Mouse (Mus musculus) hindbrain, embryonic 11.5 days (tissue): ENCODE results near the gene Cdc42bpa. TPM values are rescaled to one million over a fixed set of nuclear protein-coding genes. Genes with fewer than 3 reads are reported as not detected.

ENCODE experiments used
- ATAC-seq: fragments of 200-750 bp; cut with Nextera tagmentation; 2 replicates; pipeline ENCODE4 v1.8.0; 2017; ENCODE audit warnings: mild to moderate bottlenecking, moderate TSS enrichment, moderate library complexity; ENCODE audit not compliant: low FRiP score
- DNase-seq: peaks from one replicate; pipeline ENCODE4 v3.0.0-alpha.2; 2015; ENCODE audit warnings: low spot score
- H3K27ac ChIP-seq: fragments of 300-500 bp; sonication (generic); 2 replicates; pipeline ENCODE4 v1.5.1; 2014; ENCODE audit warnings: mild to moderate bottlenecking, low read depth, low read length
- H3K27me3 ChIP-seq: fragments of 300-500 bp; sonication (generic); 2 replicates; pipeline ENCODE4 v1.6.1; 2014; ENCODE audit warnings: mild to moderate bottlenecking, low read length, moderate library complexity, mixed read lengths; ENCODE audit not compliant: control insufficient read depth, insufficient read depth
- H3K36me3 ChIP-seq: fragments of 300-500 bp; sonication (generic); 2 replicates; pipeline ENCODE4 v1.6.1; 2014; ENCODE audit warnings: mild to moderate bottlenecking, low read length, moderate library complexity, mixed read lengths; ENCODE audit not compliant: control insufficient read depth, insufficient read depth
- H3K4me1 ChIP-seq: fragments of 300-500 bp; sonication (generic); replicated peaks from 2 replicates; pipeline ENCODE4 v1.6.1; 2014; ENCODE audit warnings: low read length, mixed read lengths; ENCODE audit not compliant: control insufficient read depth, insufficient read depth
- H3K4me2 ChIP-seq: fragments of 300-500 bp; sonication (generic); replicated peaks from 2 replicates; pipeline ENCODE4 v1.6.1; 2014; ENCODE audit warnings: mild to moderate bottlenecking, low read depth, low read length
- H3K4me3 ChIP-seq: fragments of 300-500 bp; sonication (generic); 2 replicates; pipeline ENCODE4 v1.5.1; 2014; ENCODE audit warnings: low read depth, low read length
- H3K9ac ChIP-seq: fragments of 300-500 bp; sonication (generic); 2 replicates; pipeline ENCODE4 v1.6.1; 2014; ENCODE audit warnings: low read depth, low read length
- H3K9me3 ChIP-seq: fragments of 300-500 bp; sonication (generic); 2 replicates; pipeline ENCODE4 v1.6.1; 2016; ENCODE audit warnings: low read length; ENCODE audit not compliant: control insufficient read depth
- WGBS: fragments of 180-500 bp; shearing (Covaris S2); extraction: QIAGEN DNeasy Blood & Tissue Kit; methylation state at CpG from one replicate; pipeline ENCODE4 v1.1.7; 2014; 5-methylcytosine and 5-hydroxymethylcytosine counted together
- polyA plus RNA-seq: library from polyadenylated mRNA; unstranded; fragments of >200 nt; fragmentation: Nextera tagmentation; extraction: Ambion mirVana; gene quantifications from 2 replicates; pipeline ENCODE4 v1.2.1, GENCODE M21; 2014

The Cdc42bpa gene
- polyA plus RNA-seq, 1 experiment from 2014 or later: 21.8 TPM

GRCm38 (mm10) chr1:179953251-179953650 lies 7.0 kb upstream of the Cdc42bpa start:
- Histone ChIP-seq H3K27ac (no peak overlapping the region), H3K4me2 (no peak overlapping the region), H3K36me3 (no peaks in the 10 kb centered on the region), H3K4me3 (no peak overlapping the region), H3K27me3 (no peaks in the 10 kb centered on the region), H3K4me1 (no peaks in the 10 kb centered on the region), H3K9me3 (no peaks in the 10 kb centered on the region), H3K9ac (no peak overlapping the region)
- ATAC-seq: no peak
- DNase-seq: no peak
- WGBS: 84% methylated on average over 3 of the region's 3 CpGs

- no peaks in the 10 kb centered on the region for H3K27me3 ChIP-seq
- DNase-seq (no peak), ATAC-seq (no peak)
- no peak overlapping the region for H3K4me3 ChIP-seq
- peaks cover 2% of the 10 kb centered on the region; the same call in 1 of the 2 replicates for H3K4me1 ChIP-seq
- H3K36me3 ChIP-seq: no peaks in the 10 kb centered on the region
- no peak overlapping the region for H3K27ac ChIP-seq
- 52% methylated on average over 3 of the region's 3 CpGs for WGBS
- no peak overlapping the region for H3K4me2 ChIP-seq
- H3K9me3 ChIP-seq: no peaks in the 10 kb centered on the region
- no peak overlapping the region for H3K9ac ChIP-seq
Measured at GRCm38 (mm10) chr1:179957431-179957830, 2.8 kb upstream of the Cdc42bpa start.

GRCm38 (mm10) chr1:179958871-179959720 lies 1.2 kb upstream of the Cdc42bpa start:
- peak overlapping the region; percentile 54 for H3K4me2 ChIP-seq
- WGBS: 4% methylated on average over 38 of the region's 41 CpGs
- peak overlapping the region; percentile 86 for H3K4me3 ChIP-seq
- H3K9ac ChIP-seq: peak overlapping the region; percentile 95
- H3K27me3 ChIP-seq: no peaks in the 10 kb centered on the region
- no peaks in the 10 kb centered on the region for H3K36me3 ChIP-seq
- ATAC-seq (peak; percentile 79), DNase-seq (peak; percentile 55)
- H3K27ac ChIP-seq: peak overlapping the region; percentile 92
- H3K9me3 ChIP-seq: no peaks in the 10 kb centered on the region
- H3K4me1 ChIP-seq: peaks cover 2% of the 10 kb centered on the region; the same call in 1 of the 2 replicates

- DNase-seq (no peak), ATAC-seq (no peak)
- 1% methylated on average over 9 of the region's 9 CpGs for WGBS
- no peaks in the 10 kb centered on the region for H3K27me3 ChIP-seq
- peaks cover 2% of the 10 kb centered on the region; the same call in 1 of the 2 replicates for H3K4me1 ChIP-seq
- no peaks in the 10 kb centered on the region for H3K36me3 ChIP-seq
- H3K4me2 ChIP-seq: peak overlapping the region; percentile 55
- H3K9me3 ChIP-seq: no peaks in the 10 kb centered on the region
- peak overlapping the region; percentile 86 for H3K4me3 ChIP-seq
- peak overlapping the region; percentile 95 for H3K9ac ChIP-seq
- H3K27ac ChIP-seq: peak overlapping the region; percentile 92
Measured at GRCm38 (mm10) chr1:179960543-179960876, 238 bp downstream of the Cdc42bpa start.

- Histone ChIP-seq H3K36me3 (no peaks in the 10 kb centered on the region), H3K9me3 (no peaks in the 10 kb centered on the region), H3K4me1 (peaks cover 2% of the 10 kb centered on the region; the same call in 1 of the 2 replicates), H3K4me3 (peak overlapping the region; percentile 86), H3K27me3 (no peaks in the 10 kb centered on the region), H3K9ac (no peak overlapping the region), H3K27ac (no peak overlapping the region), H3K4me2 (peak overlapping the region; percentile 55)
- DNase-seq (peak; percentile 40), ATAC-seq (no peak)
- WGBS: 5% methylated on average over 15 of the region's 16 CpGs
Measured at GRCm38 (mm10) chr1:179960882-179961698, 818 bp downstream of the Cdc42bpa start.

GRCm38 (mm10) chr1:179961777-179962176 lies 1.5 kb downstream of the Cdc42bpa start:
- Histone ChIP-seq H3K27me3 (no peaks in the 10 kb centered on the region), H3K4me2 (peak overlapping the region; percentile 55), H3K9me3 (no peaks in the 10 kb centered on the region), H3K4me3 (peak overlapping the region; percentile 86), H3K9ac (0 out of 2 replicates have a peak overlapping the region, but pooled peaks have one; percentile 7), H3K36me3 (no peaks in the 10 kb centered on the region), H3K4me1 (peaks cover 2% of the 10 kb centered on the region; the same call in 1 of the 2 replicates), H3K27ac (no peak overlapping the region)
- 44% methylated on average over 4 of the region's 4 CpGs for WGBS
- ATAC-seq (no peak), DNase-seq (no peak)

- no peak for DNase-seq
- H3K4me3 ChIP-seq: no peak overlapping the region
- no peak overlapping the region for H3K4me2 ChIP-seq
- H3K27ac ChIP-seq: no peak overlapping the region
- H3K9me3 ChIP-seq: no peaks in the 10 kb centered on the region
- H3K9ac ChIP-seq: no peak overlapping the region
- H3K4me1 ChIP-seq: no peaks in the 10 kb centered on the region
- no peak for ATAC-seq
- no peaks in the 10 kb centered on the region for H3K36me3 ChIP-seq
- 83% methylated on average over 5 of the region's 5 CpGs for WGBS
- no peaks in the 10 kb centered on the region for H3K27me3 ChIP-seq
Measured at GRCm38 (mm10) chr1:179969776-179970428, 9.6 kb downstream of the Cdc42bpa start.

GRCm38 (mm10) chr1:179975021-179975420 lies 14.7 kb downstream of the Cdc42bpa start:
- Histone ChIP-seq H3K4me1 (no peaks in the 10 kb centered on the region; the same call in 1 of the 2 replicates), H3K9me3 (no peaks in the 10 kb centered on the region), H3K27me3 (no peaks in the 10 kb centered on the region), H3K4me3 (no peak overlapping the region), H3K9ac (no peak overlapping the region), H3K4me2 (no peak overlapping the region), H3K27ac (no peak overlapping the region), H3K36me3 (no peaks in the 10 kb centered on the region)
- DNase-seq (no peak), ATAC-seq (no peak)
- 78% methylated on average over 6 of the region's 6 CpGs for WGBS
